24 mouse cellular contexts compared by ENCODE assay signal in the genomic region with DNA sequence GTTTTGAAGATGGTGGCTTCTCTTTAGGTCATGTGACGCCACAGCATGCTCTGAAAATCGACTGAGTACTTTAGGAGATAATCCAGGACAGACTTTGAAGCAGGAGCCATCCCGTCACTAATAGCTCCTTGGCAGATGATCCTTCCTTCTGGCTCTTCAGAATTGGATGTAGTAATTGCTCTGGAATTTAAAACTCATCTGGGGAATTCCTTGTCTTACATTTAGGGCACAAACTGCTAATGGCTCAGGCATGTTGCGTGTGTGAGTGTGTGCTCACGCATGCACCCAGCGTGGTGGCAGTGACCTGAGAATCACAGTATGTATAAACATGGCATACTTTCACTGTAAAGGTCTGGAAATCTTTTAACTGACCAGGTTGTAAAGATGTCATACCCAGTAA. TPM values are rescaled to one million over a fixed set of nuclear protein-coding genes. Genes with fewer than 3 reads are reported as not detected.
DNase-seq lines count a peak whose midpoint lies in the region; ATAC-seq and TF ChIP-seq lines count a peak whose summit lies in the region.
"Had no signal": no experiment of that assay in that cellular context is flagged by ENCODE, and none has a peak within 500 bp of the region (broad histone marks: within the 10 kb centered on the region; RNA-seq: fewer than 3 reads in every experiment).

No protein-coding gene starts in this region.

- H3ac ChIP-seq in C2C12 (ENCODE audit: control insufficient read depth, insufficient read length, low read depth) (no peak overlapping the region), myocyte (ENCODE audit: control insufficient read depth, insufficient read length) (no peak overlapping the region)

- WGBS in embryonic facial prominence, embryonic 14.5 days, result 59% methylated on average over 6 of the region's 6 CpGs
- 83% methylated on average over 6 of the region's 6 CpGs for WGBS in embryonic facial prominence, embryonic 10.5 days
- WGBS in liver, embryonic 12.5 days (ENCODE audit: insufficient replicate concordance), result 78% methylated on average over 6 of the region's 6 CpGs

- no peak overlapping the region for H3K9ac ChIP-seq in embryonic facial prominence, embryonic 14.5 days (ENCODE audit: low read depth, low read length)
- no peak overlapping the region for H3K9ac ChIP-seq in liver, embryonic 12.5 days
- H3K9ac ChIP-seq: embryonic facial prominence, embryonic 15.5 days; forebrain, postnatal 0 days; hindbrain, embryonic 12.5 days had no signal

- peak; percentile 48 for DNase-seq in embryonic facial prominence, embryonic 14.5 days (ENCODE audit: low spot score)
- DNase-seq in embryonic facial prominence, embryonic 10.5 days (ENCODE audit: low spot score), result no peak
- DNase-seq in Muller cell, postnatal 12 days (ENCODE audit: inconsistent ontology term), result peak; percentile 31
- no peak for DNase-seq in cerebellum, postnatal 25 days
- no peak for DNase-seq in lung, postnatal 4 days
- DNase-seq: adrenal gland, adult 2 months; adrenal gland, postnatal 14 days; cerebellum, adult 11 months; cerebellum, adult 2 months; cerebellum, adult 9-11 months; cerebellum, postnatal 36 days; embryo, embryonic 11 days; forebrain, postnatal 0 days; kidney, adult 2 months had no signal

- no peak overlapping the region for H3K4me2 ChIP-seq in embryonic facial prominence, embryonic 14.5 days (ENCODE audit: low read depth, low read length)
- no peak overlapping the region for H3K4me2 ChIP-seq in myocyte (ENCODE audit: low read depth)
- H3K4me2 ChIP-seq in liver, embryonic 12.5 days, result no peak overlapping the region
- H3K4me2 ChIP-seq: embryonic facial prominence, embryonic 15.5 days; heart, embryonic 11.5 days; hindbrain, embryonic 12.5 days had no signal

- no peak for TF ChIP-seq POLR2A in myocyte (IDR thresholded peaks at IDR 0.05; ENCODE audit: insufficient read length, low read depth)

- no peak overlapping the region for H3K4me3 ChIP-seq in embryonic facial prominence, embryonic 14.5 days (ENCODE audit: low read depth, low read length)
- H3K4me3 ChIP-seq in embryonic facial prominence, embryonic 10.5 days, result no peak overlapping the region
- H3K4me3 ChIP-seq in C2C12 (ENCODE audit: insufficient read depth, poor library complexity, severe bottlenecking) (no peak overlapping the region), myocyte (no peak overlapping the region)
- no peak overlapping the region for H3K4me3 ChIP-seq in liver, embryonic 12.5 days
- H3K4me3 ChIP-seq: embryonic facial prominence, embryonic 15.5 days; hindbrain, embryonic 12.5 days had no signal

- H3K4me1 ChIP-seq in embryonic facial prominence, embryonic 14.5 days (ENCODE audit: control insufficient read depth, insufficient read depth, low read length), result no peaks in the 10 kb centered on the region
- no peaks in the 10 kb centered on the region for H3K4me1 ChIP-seq in embryonic facial prominence, embryonic 10.5 days
- H3K4me1 ChIP-seq in liver, embryonic 12.5 days, result no peaks in the 10 kb centered on the region
- H3K4me1 ChIP-seq: embryonic facial prominence, embryonic 15.5 days; hindbrain, embryonic 12.5 days had no signal

- H3K27ac ChIP-seq in embryonic facial prominence, embryonic 14.5 days (replicated peaks; ENCODE audit: low read depth, low read length), result no peak overlapping the region
- no peak overlapping the region for H3K27ac ChIP-seq in embryonic facial prominence, embryonic 10.5 days (replicated peaks)
- H3K27ac ChIP-seq in liver, embryonic 12.5 days, result no peak overlapping the region
- H3K27ac ChIP-seq: embryonic facial prominence, embryonic 15.5 days; hindbrain, embryonic 12.5 days had no signal

- no peaks in the 10 kb centered on the region for H3K36me3 ChIP-seq in embryonic facial prominence, embryonic 14.5 days (ENCODE audit: control insufficient read depth, insufficient read depth, low read length)
- H3K36me3 ChIP-seq in embryonic facial prominence, embryonic 10.5 days (replicated peaks), result no peaks in the 10 kb centered on the region
- H3K36me3 ChIP-seq in C2C12 (ENCODE audit: control insufficient read depth, insufficient read depth) (no peaks in the 10 kb centered on the region), myocyte (ENCODE audit: control insufficient read depth, insufficient read depth) (no peaks in the 10 kb centered on the region)
- H3K36me3 ChIP-seq in liver, embryonic 12.5 days, result no peaks in the 10 kb centered on the region
- H3K36me3 ChIP-seq: embryonic facial prominence, embryonic 15.5 days; hindbrain, embryonic 12.5 days had no signal

- ATAC-seq in embryonic facial prominence, embryonic 14.5 days (ENCODE audit: low read depth), result no peak
- no peak for ATAC-seq in liver, embryonic 12.5 days
- ATAC-seq: forebrain, embryonic 14.5 days; forebrain, postnatal 0 days; hindbrain, embryonic 16.5 days; inflammation-experienced regulatory T-cells, adult 6 months; intestine, postnatal 0 days had no signal

- TF ChIP-seq CTCF in C2C12 (IDR thresholded peaks at IDR 0.05; ENCODE audit: control insufficient read depth, insufficient read depth, insufficient read length), result no peak

- no peaks in the 10 kb centered on the region for H3K79me2 ChIP-seq in C2C12 (ENCODE audit: control insufficient read depth, insufficient read depth)
- no peaks in the 10 kb centered on the region for H3K79me2 ChIP-seq in myocyte (ENCODE audit: control insufficient read depth, insufficient read depth)

- no peaks in the 10 kb centered on the region for H3K9me3 ChIP-seq in embryonic facial prominence, embryonic 14.5 days (ENCODE audit: control insufficient read depth, low read length)
- no peaks in the 10 kb centered on the region for H3K9me3 ChIP-seq in embryonic facial prominence, embryonic 10.5 days
- H3K9me3 ChIP-seq in liver, embryonic 12.5 days (replicated peaks), result no peaks in the 10 kb centered on the region
- H3K9me3 ChIP-seq: embryonic facial prominence, embryonic 15.5 days; hindbrain, embryonic 12.5 days had no signal

- H3K79me3 ChIP-seq in C2C12 (ENCODE audit: low read depth), result no peaks in the 10 kb centered on the region

- H3K27me3 ChIP-seq in embryonic facial prominence, embryonic 14.5 days (replicated peaks; ENCODE audit: control insufficient read depth, insufficient read depth, low read length), result no peaks in the 10 kb centered on the region
- no peaks in the 10 kb centered on the region for H3K27me3 ChIP-seq in embryonic facial prominence, embryonic 10.5 days (replicated peaks; ENCODE audit: low read depth, poor library complexity, severe bottlenecking)
- H3K27me3 ChIP-seq in C2C12 (ENCODE audit: control insufficient read depth, insufficient read depth, insufficient read length) (no peaks in the 10 kb centered on the region), myocyte (ENCODE audit: control insufficient read depth, insufficient read depth, insufficient read length) (no peaks in the 10 kb centered on the region)
- no peaks in the 10 kb centered on the region for H3K27me3 ChIP-seq in liver, embryonic 12.5 days (replicated peaks)
- H3K27me3 ChIP-seq: embryonic facial prominence, embryonic 15.5 days; hindbrain, embryonic 12.5 days had no signal

TF ChIP-seq in C2C12, 6 proteins besides CTCF, POLR2A, EP300 and RAD21:
- TF ChIP-seq MAX (IDR thresholded peaks at IDR 0.05) (no peak), CEBPB (IDR thresholded peaks at IDR 0.05; ENCODE audit: low read depth) (no peak), MYOG (IDR thresholded peaks at IDR 0.05; ENCODE audit: control insufficient read depth, extremely low read depth, insufficient read length) (no peak), USF1 (IDR thresholded peaks at IDR 0.05; ENCODE audit: low read depth) (peak; percentile 41)

TF ChIP-seq in myocyte, 11 proteins besides CTCF, POLR2A, EP300 and RAD21:
- TF ChIP-seq MYOD1 (IDR thresholded peaks at IDR 0.05; ENCODE audit: control insufficient read depth in 1 of 3, insufficient read length in 2 of 3, low read depth in 2 of 3), result no peak
- TF ChIP-seq CEBPB (IDR thresholded peaks at IDR 0.05; ENCODE audit: insufficient read depth, poor library complexity, severe bottlenecking), result no peak
- no peak for TF ChIP-seq E2F4 (IDR thresholded peaks at IDR 0.05; ENCODE audit: insufficient read depth)
- peak; percentile 46 for TF ChIP-seq USF1 (IDR thresholded peaks at IDR 0.05; ENCODE audit: low read depth)

RNA-seq across cellular contexts. Expression of gene Egln3, which starts 38.3 kb away (rescaled TPM):
- 12.0 and 16.5 TPM in 2 replicates for polyA plus RNA-seq in embryonic facial prominence, embryonic 14.5 days (2014; fragmentation: Nextera tagmentation; extraction: Ambion mirVana)
- 4.7 and 5.5 TPM in 2 replicates for polyA plus RNA-seq in embryonic facial prominence, embryonic 10.5 days (2016; fragmentation: Nextera tagmentation; extraction: Ambion mirVana)
- polyA plus RNA-seq in C2C12 (2012; fragmentation: generic; extraction: Trizol) (46.5 TPM), myocyte (2012; fragmentation: generic; extraction: Trizol) (130 TPM)
- polyA plus RNA-seq in liver, embryonic 12.5 days (2016; fragmentation: Nextera tagmentation; extraction: Ambion mirVana), result 3.5 and 3.8 TPM in 2 replicates

Comparison
In these comparisons a context has a peak if more than half of its experiments do, and no peak if none do; other contexts are left out.
1. DNase-seq: peak in embryonic facial prominence, embryonic 14.5 days (single experiment) and Muller cell, postnatal 12 days (single experiment); none in embryonic facial prominence, embryonic 10.5 days (single experiment), cerebellum, postnatal 25 days (0 of 2) and lung, postnatal 4 days (0 of 2).